Mouse (Mus musculus) midbrain, embryonic 16.5 days (tissue): Measurements from ENCODE around the gene Dglucy. TPM values are rescaled to one million over a fixed set of nuclear protein-coding genes. Genes with fewer than 3 reads are reported as not detected.

Experiments
- ATAC-seq: fragments of 200-750 bp; cut with Nextera tagmentation; 2 replicates; pipeline ENCODE4 v1.8.0; 2017; ENCODE audit warnings: moderate TSS enrichment
- H3K27ac ChIP-seq: fragments of 300-500 bp; sonication (generic); 2 replicates; pipeline ENCODE4 v1.5.1; 2014; ENCODE audit warnings: mild to moderate bottlenecking, low read length, mixed read lengths
- H3K27me3 ChIP-seq: fragments of 300-500 bp; sonication (generic); 2 replicates; pipeline ENCODE4 v1.6.1; 2014; ENCODE audit warnings: low read depth, low read length, mixed read lengths; ENCODE audit not compliant: control insufficient read depth, insufficient read depth
- H3K36me3 ChIP-seq: fragments of 300-500 bp; sonication (generic); 2 replicates; pipeline ENCODE4 v1.6.1; 2014; ENCODE audit warnings: mild to moderate bottlenecking, low read length, moderate library complexity, mixed read lengths; ENCODE audit not compliant: control insufficient read depth, insufficient read depth
- H3K4me1 ChIP-seq: fragments of 300-500 bp; sonication (generic); 2 replicates; pipeline ENCODE4 v1.6.1; 2014; ENCODE audit warnings: mild to moderate bottlenecking, low read length, mixed read lengths; ENCODE audit not compliant: control insufficient read depth, insufficient read depth
- H3K4me2 ChIP-seq: fragments of 300-500 bp; sonication (generic); 2 replicates; pipeline ENCODE4 v1.6.1; 2014; ENCODE audit warnings: mild to moderate bottlenecking, low read length, mixed read lengths
- H3K4me3 ChIP-seq: fragments of 300-500 bp; sonication (generic); 2 replicates; pipeline ENCODE4 v1.5.1; 2014; ENCODE audit warnings: low read depth, mild to moderate bottlenecking, low read length, moderate library complexity, mixed read lengths
- H3K9ac ChIP-seq: fragments of 300-500 bp; sonication (generic); 2 replicates; pipeline ENCODE4 v1.6.1; 2014; ENCODE audit warnings: low read depth, low read length, mixed read lengths
- H3K9me3 ChIP-seq: fragments of 300-500 bp; sonication (generic); replicated peaks from 2 replicates; pipeline ENCODE4 v1.6.1; 2014; ENCODE audit warnings: mild to moderate bottlenecking, low read length, mixed read lengths; ENCODE audit not compliant: control insufficient read depth, poor library complexity, severe bottlenecking
- WGBS: fragments of 180-500 bp; shearing (Covaris S2); extraction: QIAGEN DNeasy Blood & Tissue Kit; methylation state at CpG from one replicate; pipeline ENCODE4 v1.1.7; 2014; 5-methylcytosine and 5-hydroxymethylcytosine counted together
- polyA plus RNA-seq: library from polyadenylated mRNA; unstranded; fragments of >200 nt; fragmentation: Nextera tagmentation; extraction: Ambion mirVana; gene quantifications from 2 replicates; pipeline ENCODE4 v1.2.1, GENCODE M21; 2015

Gene Dglucy
- polyA plus RNA-seq, 1 experiment from 2014 or later, result 2.9 TPM

DNA sequence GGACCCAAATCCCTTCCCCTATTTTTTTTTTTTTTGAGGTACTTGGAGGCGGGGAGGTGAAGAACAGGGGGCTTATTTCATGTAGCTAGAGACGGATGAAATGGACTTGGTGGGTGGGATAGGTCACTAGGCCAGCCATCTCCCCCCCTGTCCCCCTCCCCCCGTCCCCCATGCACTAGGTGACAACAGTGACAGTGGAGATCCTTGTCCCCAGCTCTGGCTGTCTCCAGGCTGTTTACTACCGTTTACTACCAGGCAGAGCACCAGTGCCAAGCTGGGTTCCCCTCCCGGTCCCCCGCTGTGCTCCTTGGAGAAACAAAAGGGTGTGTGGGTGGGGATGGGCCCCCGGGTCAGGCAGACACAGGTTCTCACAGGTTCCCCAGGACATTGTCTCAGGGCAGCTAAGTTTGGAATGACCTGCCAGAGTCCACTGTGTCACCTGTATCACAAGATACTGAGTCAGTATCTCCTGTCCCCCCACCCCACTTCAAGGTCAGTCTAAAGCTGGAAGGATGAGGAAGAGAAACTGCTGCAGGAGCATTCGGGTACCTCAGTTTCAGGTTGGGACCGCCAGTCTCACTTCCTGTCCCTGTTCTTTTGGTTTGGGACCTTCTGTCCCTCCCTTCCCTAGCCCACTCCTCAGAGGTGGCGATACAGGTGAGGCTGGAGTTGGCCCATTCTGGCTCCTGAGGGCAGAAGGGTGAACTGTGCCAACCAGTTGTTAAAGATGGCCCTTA, 129.6 kb downstream of the Dglucy start:
- ATAC-seq, result peak; percentile 41; the same call in 1 of the 2 replicates
- Histone ChIP-seq H3K9ac (peak overlapping the region; percentile 74), H3K27ac (no peak overlapping the region), H3K4me1 (peaks cover 7% of the 10 kb centered on the region; the same call in 1 of the 2 replicates), H3K27me3 (no peaks in the 10 kb centered on the region), H3K9me3 (no peaks in the 10 kb centered on the region), H3K36me3 (no peaks in the 10 kb centered on the region), H3K4me2 (peak overlapping the region; percentile 92), H3K4me3 (peak overlapping the region; percentile 51)
- 20% methylated on average over 10 of the region's 10 CpGs for WGBS

DNA sequence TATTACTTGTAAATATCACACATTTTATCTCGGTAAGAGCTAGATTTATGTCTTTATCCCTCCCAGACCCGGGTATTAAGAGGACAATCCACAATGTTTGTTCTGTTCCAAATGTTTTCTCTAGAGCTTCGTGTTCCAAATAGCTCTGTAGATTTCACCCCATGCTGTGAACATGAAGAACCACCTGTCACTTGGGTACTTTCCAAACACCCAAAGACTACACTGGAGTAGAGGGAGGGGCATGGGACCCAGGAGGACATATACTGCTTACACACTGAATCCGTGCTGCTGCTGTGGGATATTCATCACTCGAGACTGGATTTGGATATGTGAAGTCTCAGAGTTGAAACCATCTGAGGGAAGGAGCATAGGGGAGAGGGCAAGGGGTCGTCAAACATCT, 130.9 kb downstream of the Dglucy start:
- no peaks in the 10 kb centered on the region for H3K9me3 ChIP-seq
- no peak overlapping the region for H3K27ac ChIP-seq
- no peaks in the 10 kb centered on the region for H3K27me3 ChIP-seq
- ATAC-seq, result no peak
- no peak overlapping the region for H3K9ac ChIP-seq
- no peak overlapping the region for H3K4me2 ChIP-seq
- 68% methylated on average over 6 of the region's 6 CpGs for WGBS
- H3K4me1 ChIP-seq, result peaks cover 7% of the 10 kb centered on the region; the same call in 1 of the 2 replicates
- H3K4me3 ChIP-seq, result no peak overlapping the region
- no peaks in the 10 kb centered on the region for H3K36me3 ChIP-seq

DNA sequence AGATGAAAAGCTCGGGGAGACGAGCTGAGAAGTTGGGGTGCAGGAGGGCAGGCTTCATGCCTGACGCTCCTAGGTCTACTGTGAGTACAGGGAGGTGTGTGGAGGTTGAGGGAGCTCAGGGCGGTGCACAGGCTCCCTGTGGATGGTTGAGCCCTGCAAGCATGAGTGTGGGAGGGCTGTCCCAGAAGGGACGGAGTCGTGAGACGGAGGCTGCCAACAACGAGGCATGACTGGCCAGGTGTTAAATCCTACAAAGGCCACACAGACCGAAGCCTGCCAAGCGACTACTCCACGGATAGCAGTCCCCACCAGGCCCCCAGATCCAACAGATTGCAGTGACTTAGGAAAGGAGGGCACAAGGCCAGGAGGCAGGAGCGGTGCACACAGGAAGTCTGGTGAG, 131.9 kb downstream of the Dglucy start:
- Histone ChIP-seq H3K27me3 (no peaks in the 10 kb centered on the region), H3K36me3 (0 out of 2 replicates have a peak, but pooled peaks cover under 1% of the 10 kb centered on the region), H3K9me3 (no peaks in the 10 kb centered on the region), H3K4me1 (peaks cover 7% of the 10 kb centered on the region; the same call in 1 of the 2 replicates), H3K4me3 (no peak overlapping the region), H3K4me2 (no peak overlapping the region), H3K27ac (no peak overlapping the region), H3K9ac (no peak overlapping the region)
- WGBS, result 84% methylated on average over 12 of the region's 12 CpGs
- ATAC-seq, result no peak

DNA sequence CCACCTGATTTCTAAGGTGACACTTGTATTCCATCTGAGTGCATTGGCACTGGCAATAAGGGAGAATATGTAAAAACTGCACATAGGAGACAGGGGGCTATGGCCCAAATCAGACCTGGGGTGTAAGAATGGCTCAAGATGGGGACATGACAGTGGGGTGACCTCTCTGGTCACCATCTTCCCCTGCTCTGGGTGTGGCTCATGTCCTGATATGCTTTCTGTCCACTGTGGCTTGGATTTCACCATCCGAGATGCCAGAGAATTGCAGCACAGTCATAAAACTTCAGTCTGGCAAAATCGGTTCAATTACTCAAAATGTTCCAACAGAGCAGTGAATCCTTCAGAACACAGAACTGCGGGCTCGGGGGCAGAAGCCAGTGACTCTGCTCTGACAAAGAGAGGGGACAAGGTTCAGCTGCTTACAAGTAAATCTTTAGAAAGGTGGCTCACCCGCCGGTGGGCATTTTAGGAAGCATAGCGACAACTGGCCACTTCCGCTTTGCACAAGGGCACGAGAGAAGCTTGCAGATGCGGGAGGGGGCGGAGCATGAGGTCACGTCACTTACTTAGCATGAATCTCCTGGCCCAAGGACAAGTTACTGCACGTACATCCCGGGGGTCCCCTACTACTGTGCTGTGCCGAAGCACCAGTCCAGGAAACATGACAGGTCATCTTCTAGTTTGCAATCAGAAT, 145.9 kb downstream of the Dglucy start:
- no peaks in the 10 kb centered on the region for H3K9me3 ChIP-seq
- no peak overlapping the region for H3K4me3 ChIP-seq
- no peak for ATAC-seq
- 88% methylated on average over 15 of the region's 15 CpGs for WGBS
- H3K27ac ChIP-seq, result no peak overlapping the region
- peaks cover 3% of the 10 kb centered on the region; the same call in 1 of the 2 replicates for H3K4me1 ChIP-seq
- no peak overlapping the region for H3K9ac ChIP-seq
- peaks cover 18% of the 10 kb centered on the region for H3K36me3 ChIP-seq
- H3K4me2 ChIP-seq, result no peak overlapping the region
- H3K27me3 ChIP-seq, result no peaks in the 10 kb centered on the region

DNA sequence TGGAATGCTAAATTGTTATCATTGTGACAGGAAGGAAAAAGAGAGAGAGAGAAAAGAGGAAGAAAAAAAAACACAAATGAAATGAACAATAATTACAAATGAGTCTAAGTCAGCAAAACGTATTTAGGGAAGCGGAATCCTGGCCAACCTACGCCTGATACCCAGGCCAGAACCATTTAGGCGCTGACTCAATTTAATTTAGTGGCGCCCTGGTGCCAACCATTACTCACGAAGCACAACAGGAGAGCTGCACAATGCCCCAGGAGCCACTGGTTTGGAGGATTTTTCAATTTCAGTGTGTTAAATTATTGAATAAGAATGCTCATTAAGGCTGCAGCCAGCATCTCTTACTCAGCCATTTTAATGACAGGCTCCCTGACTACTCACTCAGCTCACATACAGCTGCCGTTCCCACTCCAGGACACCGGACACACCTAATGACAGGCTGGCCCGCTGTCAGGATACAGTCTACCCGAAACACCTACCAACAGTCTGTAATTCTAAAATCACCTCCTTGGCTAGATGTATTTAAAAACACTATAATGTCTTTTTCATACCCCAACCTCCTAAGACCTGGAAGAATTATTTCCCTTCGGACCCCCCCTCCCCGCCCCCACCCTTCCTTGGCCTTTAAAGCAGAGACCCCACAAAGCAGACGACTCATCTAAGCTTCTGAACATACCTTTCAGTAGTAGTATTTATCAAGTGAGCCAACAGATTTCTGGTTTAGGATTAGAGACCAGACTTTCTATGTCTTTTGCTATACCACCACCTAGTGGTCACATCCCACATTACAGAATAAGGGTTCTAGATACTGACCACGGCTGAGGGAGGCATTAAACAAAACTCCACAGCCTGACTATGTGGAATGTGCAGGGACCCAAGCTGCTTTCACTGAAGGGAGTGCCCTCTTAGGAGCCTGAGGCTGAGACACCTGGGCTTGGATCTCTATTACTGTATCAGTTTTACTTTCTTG, 147.1 kb downstream of the Dglucy start:
- no peaks in the 10 kb centered on the region for H3K27me3 ChIP-seq
- 68% methylated on average over 14 of the region's 14 CpGs for WGBS
- H3K27ac ChIP-seq, result no peak overlapping the region
- peaks cover 20% of the 10 kb centered on the region for H3K36me3 ChIP-seq
- H3K4me1 ChIP-seq, result peaks cover 3% of the 10 kb centered on the region; the same call in 1 of the 2 replicates
- H3K4me2 ChIP-seq, result no peak overlapping the region
- peak; percentile 54 for ATAC-seq
- H3K4me3 ChIP-seq, result no peak overlapping the region
- H3K9ac ChIP-seq, result no peak overlapping the region
- no peaks in the 10 kb centered on the region for H3K9me3 ChIP-seq

DNA sequence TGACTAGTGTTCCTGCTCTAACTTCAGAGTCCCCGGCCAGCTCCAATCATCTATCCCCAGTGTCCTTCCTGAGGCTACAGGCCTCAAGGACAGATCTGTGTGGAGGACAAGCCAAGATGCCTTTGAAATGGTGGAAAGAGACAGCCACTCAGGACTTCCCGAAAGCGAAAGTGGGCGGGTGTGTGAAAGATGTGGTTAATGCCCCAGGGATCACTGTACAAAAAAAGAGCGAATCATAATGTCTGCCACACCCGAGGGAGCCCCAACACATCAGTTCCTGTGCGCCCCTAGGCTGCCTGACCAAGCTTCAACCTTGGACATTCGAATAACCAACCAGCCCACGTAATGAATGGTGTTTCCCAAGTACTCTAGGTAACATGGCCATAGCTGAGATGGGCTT, 149.4 kb downstream of the Dglucy start:
- Histone ChIP-seq H3K4me2 (no peak overlapping the region), H3K36me3 (peaks cover 30% of the 10 kb centered on the region), H3K27me3 (no peaks in the 10 kb centered on the region), H3K27ac (no peak overlapping the region), H3K9me3 (no peaks in the 10 kb centered on the region), H3K4me3 (no peak overlapping the region), H3K4me1 (peaks cover 3% of the 10 kb centered on the region; the same call in 1 of the 2 replicates), H3K9ac (no peak overlapping the region)
- ATAC-seq, result no peak
- 94% methylated on average over 9 of the region's 9 CpGs for WGBS

DNA sequence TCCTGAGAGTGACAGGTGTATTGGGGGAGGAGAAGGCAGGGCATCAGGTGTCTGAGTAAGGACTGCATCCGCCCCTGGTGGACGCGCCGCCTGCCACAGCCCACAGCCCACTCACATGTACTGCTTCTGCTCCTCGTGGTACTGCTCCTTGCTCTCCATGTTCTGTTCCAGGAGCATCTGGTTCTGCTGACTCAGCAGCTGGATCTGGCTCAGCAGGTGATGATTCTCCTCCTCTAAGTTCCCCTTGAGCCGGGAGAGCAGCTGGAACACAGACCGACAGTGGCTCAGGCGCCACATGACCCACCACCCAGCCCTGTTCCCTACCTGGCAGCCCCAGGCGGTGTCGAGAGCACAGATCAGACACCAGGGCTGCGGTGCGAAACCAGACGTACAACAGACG, 152.8 kb downstream of the Dglucy start:
- no peak overlapping the region for H3K4me2 ChIP-seq

DNA sequence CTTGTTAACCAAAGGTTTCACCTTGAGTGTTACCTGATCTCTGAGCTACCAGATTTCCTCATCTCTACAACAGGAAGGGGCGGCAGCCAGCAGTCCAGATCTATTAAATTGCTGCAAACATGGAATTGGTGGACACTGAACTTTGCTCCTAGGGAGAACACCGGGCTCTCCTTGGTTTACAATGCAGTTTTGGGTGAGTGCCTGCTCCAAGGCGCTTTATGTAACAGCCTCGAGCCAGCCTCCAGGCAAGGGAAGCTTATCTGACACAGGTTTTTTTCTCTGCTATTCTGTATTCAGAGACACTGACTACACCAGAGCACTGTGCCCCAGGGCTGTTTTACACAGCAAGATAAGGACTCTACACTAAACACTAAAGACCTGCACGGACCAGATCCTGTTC, 155.9 kb downstream of the Dglucy start:
- peaks cover 25% of the 10 kb centered on the region for H3K36me3 ChIP-seq

More for the DNA sequence above, 152.8 kb downstream of the Dglucy start:
- WGBS, result 97% methylated on average over 14 of the region's 14 CpGs
- no peaks in the 10 kb centered on the region for H3K27me3 ChIP-seq
- no peak overlapping the region for H3K4me3 ChIP-seq
- peaks cover 25% of the 10 kb centered on the region for H3K36me3 ChIP-seq
- H3K27ac ChIP-seq, result no peak overlapping the region
- H3K9me3 ChIP-seq, result no peaks in the 10 kb centered on the region
- H3K9ac ChIP-seq, result no peak overlapping the region
- no peaks in the 10 kb centered on the region for H3K4me1 ChIP-seq
- ATAC-seq, result no peak

More for the DNA sequence above, 155.9 kb downstream of the Dglucy start:
- Histone ChIP-seq H3K4me2 (no peak overlapping the region), H3K27ac (no peak overlapping the region), H3K9ac (no peak overlapping the region), H3K27me3 (no peaks in the 10 kb centered on the region), H3K4me1 (no peaks in the 10 kb centered on the region), H3K9me3 (no peaks in the 10 kb centered on the region), H3K4me3 (no peak overlapping the region)
- 93% methylated on average over 5 of the region's 5 CpGs for WGBS
- no peak; the same call in 1 of the 2 replicates for ATAC-seq
